Mouse (Mus musculus) thymus, adult 18-20 months (tissue): ENCODE measurements around the gene Nmnat2.

ENCODE experiments used
- DNase-seq, 2 experiments: peaks; one replicate each; pipeline ENCODE4 v3.0.0; 2022; ENCODE audit warnings: mixed read lengths in 2 of 2

Nmnat2 gene

DNA sequence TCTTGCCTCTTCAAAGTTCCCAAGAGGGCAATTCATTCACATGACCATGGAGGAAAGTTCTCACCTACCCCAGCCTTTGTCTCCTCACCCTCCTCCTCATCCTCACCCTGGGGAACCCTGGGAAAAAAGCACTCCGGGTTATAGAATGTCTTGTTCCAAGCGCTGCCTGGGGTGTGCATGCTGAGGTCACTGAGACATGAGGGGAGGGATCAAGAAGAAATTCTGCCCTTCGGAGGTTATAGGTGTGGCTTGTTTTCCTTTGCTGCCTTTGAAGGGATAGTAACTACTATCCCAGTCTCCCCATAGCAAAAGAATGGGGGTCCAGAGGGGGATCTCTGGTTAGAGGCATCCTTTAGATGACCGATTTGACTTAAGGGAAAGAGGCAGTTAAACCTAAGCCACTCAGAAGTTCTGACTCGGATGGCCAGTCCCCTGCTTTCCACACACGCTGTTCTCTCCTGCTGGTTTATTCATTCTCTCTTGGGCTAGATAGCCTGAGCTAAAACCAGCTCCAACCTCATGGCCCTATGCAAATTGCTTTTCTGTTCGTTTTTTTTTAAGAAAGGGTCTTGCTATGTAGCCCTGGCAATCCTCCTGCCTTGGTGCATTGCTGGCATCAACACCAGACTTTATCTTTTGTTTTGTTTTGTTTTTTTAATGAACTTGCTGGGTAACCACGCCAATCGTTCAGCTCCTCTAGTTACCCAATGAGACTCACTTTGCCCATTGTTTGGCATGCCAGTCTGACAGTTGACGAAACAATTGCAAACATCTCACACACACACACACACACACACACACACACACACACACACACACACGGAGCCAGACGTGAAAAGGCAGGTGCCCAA, 139.7 kb downstream of the Nmnat2 start:
- DNase-seq = no peak

- DNase-seq = no peak
Observed at GRCm38 (mm10) chr1:153095328-153095727, 140.5 kb downstream of the Nmnat2 start.

GRCm38 (mm10) chr1:153095826-153096727, 141.3 kb downstream of the Nmnat2 start:
- no peak for DNase-seq

GRCm38 (mm10) chr1:153097017-153097675, 142.4 kb downstream of the Nmnat2 start:
- no peak for DNase-seq

- DNase-seq = no peak
Observed at GRCm38 (mm10) chr1:153098586-153098985, 143.8 kb downstream of the Nmnat2 start.

DNA sequence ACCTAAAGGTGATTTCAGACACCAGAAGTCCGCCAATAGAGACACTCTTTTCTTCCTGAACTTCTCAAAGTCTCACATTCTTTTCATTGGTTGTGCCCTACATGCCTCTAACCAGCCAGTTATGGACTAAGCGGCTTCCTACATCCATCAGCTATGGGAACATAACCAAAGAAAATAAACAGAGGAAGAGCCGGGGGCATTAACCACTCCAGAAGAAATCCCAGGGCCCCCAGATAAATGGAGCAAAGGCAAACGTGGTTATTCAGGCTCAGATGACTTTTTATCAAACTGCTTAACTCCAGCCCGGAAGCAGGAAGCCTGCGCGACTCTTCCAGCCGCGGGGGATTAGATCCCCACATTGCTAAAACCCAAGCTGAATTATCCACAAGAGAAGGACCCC, 146.1 kb downstream of the Nmnat2 start:
- DNase-seq = no peak

DNA sequence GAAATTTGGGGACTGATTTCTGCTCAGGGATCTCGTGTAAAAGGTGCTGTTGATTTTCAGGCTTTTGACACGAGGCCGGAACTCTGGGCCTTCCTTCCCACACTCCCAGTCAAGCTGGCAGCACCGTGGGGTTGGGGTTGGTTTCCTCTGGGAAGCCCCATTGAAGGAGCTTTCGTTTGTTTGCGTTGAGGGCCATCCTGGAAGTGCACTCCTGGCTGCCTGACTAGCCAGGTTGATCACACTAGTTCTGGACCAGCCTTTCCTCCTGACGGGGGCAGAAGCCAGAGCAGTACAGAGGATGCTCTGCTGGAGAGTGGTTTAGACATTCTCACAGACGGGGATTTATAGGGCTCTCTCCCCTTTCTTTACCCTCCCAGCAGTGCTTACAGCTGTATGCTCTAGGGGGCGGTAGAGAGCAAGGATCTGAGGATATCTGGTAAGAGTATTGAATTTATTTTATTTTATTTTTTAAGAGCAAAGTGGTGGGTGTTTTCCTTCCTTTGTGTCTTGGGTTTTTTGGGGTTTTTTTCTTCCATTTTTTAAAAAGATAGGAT, 146.6 kb downstream of the Nmnat2 start:
- DNase-seq = peak in 1 of 2 experiments; percentile 23

- DNase-seq = no peak
Observed at GRCm38 (mm10) chr1:153102296-153103185, 147.7 kb downstream of the Nmnat2 start.

- DNase-seq = no peak
Observed at GRCm38 (mm10) chr1:153103186-153103554, 148.4 kb downstream of the Nmnat2 start.

- no peak for DNase-seq
Observed at GRCm38 (mm10) chr1:153104804-153105203, 150.0 kb downstream of the Nmnat2 start.

DNA sequence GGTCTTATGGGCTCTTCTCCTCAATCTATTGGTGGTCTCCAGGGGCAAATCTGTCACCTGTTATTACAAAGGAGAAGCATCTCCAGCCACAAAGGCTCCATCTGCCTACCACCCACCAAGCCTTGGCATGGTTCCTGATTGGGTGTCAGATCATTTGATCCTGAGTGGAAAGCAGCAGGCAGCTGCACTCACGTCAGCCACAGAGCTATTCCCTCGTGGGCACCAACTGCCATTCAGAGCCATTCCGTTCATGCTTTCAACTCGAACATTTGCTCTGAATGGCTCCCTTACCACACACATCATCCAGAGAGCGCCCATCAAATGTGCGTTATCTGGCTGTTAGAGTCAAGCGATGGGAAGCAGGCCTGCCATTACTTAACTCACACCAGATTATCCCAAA, 153.1 kb downstream of the Nmnat2 start:
- DNase-seq = no peak

DNA sequence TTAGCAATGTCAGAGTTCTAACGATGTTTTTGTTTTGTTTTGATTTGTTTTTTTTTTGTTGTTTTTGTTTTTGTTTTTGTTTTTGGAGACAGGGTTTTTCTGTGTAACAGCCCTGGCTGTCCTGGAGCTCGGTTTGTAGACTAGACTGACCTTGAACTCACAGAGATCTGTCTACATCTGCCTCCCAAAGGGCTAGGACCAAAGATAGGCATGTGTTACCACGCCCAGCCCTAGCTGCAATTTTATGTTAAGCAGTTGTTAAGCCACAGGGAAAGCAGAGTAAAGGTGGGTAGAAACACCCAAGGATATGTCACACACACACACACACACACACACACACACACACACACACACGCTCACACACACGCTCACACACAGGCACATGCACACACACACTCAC, 154.6 kb downstream of the Nmnat2 start:
- DNase-seq = no peak

DNA sequence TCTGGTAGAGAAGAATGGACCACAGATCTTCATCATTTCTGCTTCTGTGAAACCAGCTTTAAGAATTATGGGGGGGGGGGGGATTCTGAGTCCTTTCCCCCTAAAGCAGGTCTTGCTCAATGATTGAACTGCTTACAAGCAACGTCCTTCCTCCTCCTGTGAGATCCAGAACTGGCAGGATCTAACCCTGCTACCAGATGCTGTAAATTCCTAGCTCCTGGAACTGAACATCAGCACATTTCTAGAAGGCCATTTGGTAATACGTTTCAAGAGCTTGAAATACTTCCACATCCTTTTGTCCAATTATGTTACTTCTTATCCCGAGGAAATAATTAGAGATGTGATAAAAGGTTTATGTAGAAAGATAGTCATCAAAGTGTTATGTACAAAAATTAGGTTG, 155.0 kb downstream of the Nmnat2 start:
- no peak for DNase-seq

DNA sequence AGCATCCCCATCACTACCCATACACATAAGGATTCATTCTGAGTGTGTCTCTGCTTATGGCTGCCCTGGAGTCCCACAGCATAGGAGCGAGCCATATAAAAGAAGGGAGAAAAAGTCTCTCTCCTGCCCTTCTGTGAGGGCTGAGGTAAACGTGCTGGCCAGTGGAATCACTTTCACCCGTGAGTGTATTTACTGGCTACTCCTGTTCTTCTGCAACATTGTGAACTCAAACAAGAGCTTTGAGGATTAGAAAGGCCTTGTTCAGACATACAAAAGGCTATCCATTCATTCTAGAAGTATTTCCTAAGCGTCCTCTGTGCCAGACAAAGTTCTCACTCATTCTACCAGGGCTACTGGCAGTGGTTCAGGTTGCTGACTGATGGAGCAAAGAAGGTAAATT, 156.8 kb downstream of the Nmnat2 start:
- DNase-seq = no peak

- DNase-seq = no peak
Observed at GRCm38 (mm10) chr1:153115315-153115714, 160.5 kb downstream of the Nmnat2 start.

DNA sequence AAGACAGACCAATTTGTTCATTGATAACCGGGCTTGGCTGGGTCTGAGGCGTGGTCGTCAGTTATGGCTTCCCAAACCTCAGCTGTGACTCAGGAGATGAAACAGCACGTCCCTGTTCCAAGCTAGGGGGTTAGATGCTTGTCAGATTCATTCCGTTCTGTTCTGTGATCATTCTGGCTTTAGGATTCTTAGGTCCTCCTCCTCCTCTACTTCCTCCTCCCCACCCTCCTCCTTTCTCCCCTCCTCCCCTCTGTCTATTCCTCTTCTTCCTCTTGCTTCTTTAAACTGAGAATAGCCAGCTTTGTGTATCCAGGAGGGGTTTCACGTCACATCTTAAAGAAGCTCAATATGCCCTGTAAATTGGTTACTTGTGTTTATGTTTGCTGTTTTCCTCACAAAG, 165.8 kb downstream of the Nmnat2 start:
- DNase-seq = no peak

GRCm38 (mm10) chr1:153121320-153121719, 166.5 kb downstream of the Nmnat2 start:
- DNase-seq = no peak

GRCm38 (mm10) chr1:153122764-153123163, 168.0 kb downstream of the Nmnat2 start:
- no peak for DNase-seq

DNA sequence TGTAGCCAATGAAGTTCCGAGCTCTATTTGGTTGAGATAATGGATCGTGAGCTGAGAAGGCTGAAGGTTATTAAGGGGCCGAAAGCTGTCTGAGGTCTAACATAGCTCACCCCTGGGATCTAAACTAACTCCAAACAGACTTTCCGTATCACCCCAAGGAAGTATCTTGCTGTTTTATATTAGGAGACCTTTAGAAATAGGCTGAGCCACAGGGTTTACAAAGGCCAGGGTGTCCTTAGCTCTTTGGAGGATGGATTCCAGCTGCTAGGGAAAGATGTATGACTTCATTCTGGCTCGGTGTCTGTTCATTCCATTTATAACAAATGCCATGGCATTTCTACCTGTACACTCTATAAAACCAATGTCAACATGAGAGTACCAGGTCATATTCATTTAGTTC, 169.7 kb downstream of the Nmnat2 start:
- no peak for DNase-seq

- DNase-seq = no peak
Observed at GRCm38 (mm10) chr1:153125287-153126275, 170.8 kb downstream of the Nmnat2 start.
